ENCODE assay signal across 11 mouse cellular contexts in genomic region chr6:50689121-50689815, GRCm38 (mm10). TPM values are rescaled to one million over a fixed set of nuclear protein-coding genes. Genes with fewer than 3 reads are reported as not detected.
DNase-seq lines count a peak whose midpoint lies in the region; ATAC-seq lines count a peak whose summit lies in the region.
"Had no signal": no experiment of that assay in that cellular context is flagged by ENCODE, and none has a peak within 500 bp of the region (broad histone marks: within the 10 kb centered on the region; RNA-seq: fewer than 3 reads in every experiment).

No protein-coding gene starts in this region.

- no peaks in the 10 kb centered on the region for H3K27me3 ChIP-seq in embryonic facial prominence, embryonic 14.5 days (replicated peaks; ENCODE audit: control insufficient read depth, insufficient read depth, low read length)
- no peaks in the 10 kb centered on the region for H3K27me3 ChIP-seq in midbrain, embryonic 15.5 days (replicated peaks)

- no peak for ATAC-seq in embryonic facial prominence, embryonic 14.5 days (ENCODE audit: low read depth)
- ATAC-seq in midbrain, embryonic 15.5 days (replicated peaks), result peak; percentile 85
- ATAC-seq in erythroid progenitor cell, adult 5-6 weeks (replicated peaks; ENCODE audit: low FRiP score, poor library complexity, severe bottlenecking), result no peak

- no peak overlapping the region for H3K9ac ChIP-seq in embryonic facial prominence, embryonic 14.5 days (ENCODE audit: low read depth, low read length)
- H3K9ac ChIP-seq in midbrain, embryonic 15.5 days, result no peak overlapping the region

- no peaks in the 10 kb centered on the region for H3K36me3 ChIP-seq in embryonic facial prominence, embryonic 14.5 days (ENCODE audit: control insufficient read depth, insufficient read depth, low read length)
- H3K36me3 ChIP-seq in midbrain, embryonic 15.5 days (replicated peaks), result no peaks in the 10 kb centered on the region

- H3K4me1 ChIP-seq in embryonic facial prominence, embryonic 14.5 days (ENCODE audit: control insufficient read depth, insufficient read depth, low read length), result peaks cover 13% of the 10 kb centered on the region; the same call in 1 of the 2 replicates
- 0 out of 2 replicates have a peak, but pooled peaks cover 13% of the 10 kb centered on the region for H3K4me1 ChIP-seq in midbrain, embryonic 15.5 days

- intact Hi-C loops in left cerebral cortex, postnatal 10 days (cut with DNase I), result no loop called here

- DNase-seq in left cerebral cortex, postnatal 10 days (ENCODE audit: extremely low spot score in 1 of 2, low spot score in 2 of 2), result peak; percentile 41 to 64
- no peak for DNase-seq in left cerebral cortex, adult 11 months (ENCODE audit: low spot score)
- peak; percentile 43 for DNase-seq in embryonic facial prominence, embryonic 14.5 days (ENCODE audit: low spot score)
- DNase-seq in layer of hippocampus, adult 18-20 months (ENCODE audit: low spot score in 2 of 2), result peak; percentile 12 to 47
- no peak for DNase-seq in MN1 (ENCODE audit: low spot score)
- DNase-seq: liver; lung, postnatal 36 days had no signal

- H3K27ac ChIP-seq in embryonic facial prominence, embryonic 14.5 days (replicated peaks; ENCODE audit: low read depth, low read length), result peak overlapping the region; percentile 49
- H3K27ac ChIP-seq in midbrain, embryonic 15.5 days, result peak overlapping the region; percentile 69

- no peak overlapping the region for H3K4me3 ChIP-seq in embryonic facial prominence, embryonic 14.5 days (ENCODE audit: low read depth, low read length)
- H3K4me3 ChIP-seq in midbrain, embryonic 15.5 days, result no peak overlapping the region

- H3K9me3 ChIP-seq in embryonic facial prominence, embryonic 14.5 days (ENCODE audit: control insufficient read depth, low read length), result no peaks in the 10 kb centered on the region
- H3K9me3 ChIP-seq in midbrain, embryonic 15.5 days, result no peaks in the 10 kb centered on the region

- WGBS in embryonic facial prominence, embryonic 14.5 days, result 51% methylated on average over 15 of the region's 15 CpGs
- WGBS in midbrain, embryonic 15.5 days, result 48% methylated on average over 15 of the region's 15 CpGs

- no peak overlapping the region for H3K4me2 ChIP-seq in embryonic facial prominence, embryonic 14.5 days (ENCODE audit: low read depth, low read length)
- H3K4me2 ChIP-seq in midbrain, embryonic 15.5 days, result no peak overlapping the region

RNA-seq across cellular contexts. Expression of gene Npvf, which starts 35.0 kb away (rescaled TPM):
- total RNA-seq in left cerebral cortex, postnatal 10 days (2021), result under 1 TPM in 1 of 2 experiments, not detected in 1; 0.45 TPM
- polyA plus RNA-seq in embryonic facial prominence, embryonic 14.5 days (2014; fragmentation: Nextera tagmentation; extraction: Ambion mirVana), result 0.29 and 0.62 TPM in 2 replicates
- total RNA-seq in layer of hippocampus, adult 18-20 months (2021), result not detected
- polyA plus RNA-seq in midbrain, embryonic 15.5 days (2015; fragmentation: Nextera tagmentation; extraction: Ambion mirVana), result 0.43 and 1.5 TPM in 2 replicates
- not detected in 2 replicates for total RNA-seq in erythroid progenitor cell, adult 5-6 weeks (2015; ENCODE audit: low replicate concordance)
- total RNA-seq in erythroid progenitor cell, adult 5-6 weeks (2017; ENCODE audit: low replicate concordance), result not detected in 2 replicates
- total RNA-seq: neutrophil, adult 5-6 weeks had no signal
- polyA plus RNA-seq: heart, embryonic 14.5 days had no signal

Comparison
In these comparisons a context has a peak if more than half of its experiments do, and no peak if none do; other contexts are left out.
1. DNase-seq: peak in left cerebral cortex, postnatal 10 days (2 of 2), embryonic facial prominence, embryonic 14.5 days (single experiment) and layer of hippocampus, adult 18-20 months (2 of 2); none in left cerebral cortex, adult 11 months (single experiment) and MN1 (single experiment).